Mouse (Mus musculus) MEL (cell line): ENCODE data around the gene Kazn.

Experiments used
- BHLHE40 ChIP-seq: IDR thresholded peaks from 2 replicates; pipeline ENCODE4 v1.6.1; 2012; ENCODE audit warnings: low read depth, mild to moderate bottlenecking, inconsistent platforms, low read length, improper control_type of control experiment, borderline replicate concordance
- CTCF ChIP-seq, 3 experiments: IDR thresholded peaks in 2 of 3; conservative IDR thresholded peaks in 1 of 3; 2 replicates each; pipeline ENCODE4 v1.5.1; 2011 to 2012; ENCODE audit warnings: low read length in 3 of 3, low read depth in 2 of 3, mild to moderate bottlenecking in 2 of 3, improper control_type of control experiment in 1 of 3, inconsistent platforms in 1 of 3, mixed read lengths in 1 of 3, moderate library complexity in 1 of 3; ENCODE audit not compliant: control insufficient read depth in 1 of 3, insufficient read depth in 1 of 3, poor library complexity in 1 of 3, severe bottlenecking in 1 of 3
- EP300 ChIP-seq, 2 experiments: IDR thresholded peaks; 2 replicates each; pipeline ENCODE4 v1.6.1; 2011; ENCODE audit warnings: improper control_type of control experiment in 2 of 2, low read length in 2 of 2, low read depth in 1 of 2, mild to moderate bottlenecking in 1 of 2
- ETS1 ChIP-seq: IDR thresholded peaks from 2 replicates; pipeline ENCODE4 v1.6.1; 2012; ENCODE audit warnings: low read depth, mild to moderate bottlenecking, inconsistent platforms, low read length, improper control_type of control experiment, moderate library complexity
- GATA1 ChIP-seq: IDR thresholded peaks from 2 replicates; pipeline ENCODE4 v1.6.1; 2011; ENCODE audit warnings: low read depth, low read length, improper control_type of control experiment
- MAX ChIP-seq: IDR thresholded peaks from 2 replicates; pipeline ENCODE4 v1.6.1; 2011; ENCODE audit warnings: low read length, improper control_type of control experiment
- MEF2A ChIP-seq: IDR thresholded peaks from 2 replicates; pipeline ENCODE4 v1.6.1; 2014; ENCODE audit warnings: low read depth, mild to moderate bottlenecking, inconsistent platforms, low read length, improper control_type of control experiment; ENCODE audit not compliant: poor library complexity, insufficient replicate concordance, severe bottlenecking; ENCODE audit errors: extremely low read depth
- POLR2A ChIP-seq, 2 experiments: IDR thresholded peaks; 2 replicates each; pipeline ENCODE4 v1.6.1; 2011 to 2012; ENCODE audit warnings: low read length in 2 of 2, mild to moderate bottlenecking in 2 of 2, control low read depth in 1 of 2, improper control_type of control experiment in 1 of 2, low read depth in 1 of 2, moderate library complexity in 1 of 2; ENCODE audit not compliant: control insufficient read depth in 1 of 2, insufficient read depth in 1 of 2, poor library complexity in 1 of 2
- POLR2AphosphoS2 ChIP-seq: IDR thresholded peaks from 2 replicates; pipeline ENCODE4 v1.6.1; 2011; ENCODE audit warnings: low read length, improper control_type of control experiment
- USF1 ChIP-seq: IDR thresholded peaks from 2 replicates; pipeline ENCODE4 v1.6.1; 2014; ENCODE audit warnings: low read depth, mild to moderate bottlenecking, inconsistent platforms, low read length, improper control_type of control experiment, moderate library complexity

- no peak for TF ChIP-seq POLR2A (IDR thresholded peaks at IDR 0.05; ENCODE audit: control insufficient read depth in 1 of 2, insufficient read depth in 1 of 2, low read depth in 1 of 2, low read length in 2 of 2, poor library complexity in 1 of 2)
- TF ChIP-seq ETS1, result no peak
- no peak for TF ChIP-seq CTCF (IDR thresholded peaks at IDR 0.05 in 2 of 3, conservative IDR thresholded peaks at IDR 0.05 in 1 of 3; ENCODE audit: control insufficient read depth in 1 of 3, insufficient read depth in 1 of 3, low read depth in 2 of 3, low read length in 3 of 3, poor library complexity in 1 of 3, severe bottlenecking in 1 of 3)
- no peak for TF ChIP-seq BHLHE40
- no peak for TF ChIP-seq MEF2A
- TF ChIP-seq GATA1, result no peak
- TF ChIP-seq EP300 (IDR thresholded peaks at IDR 0.05; ENCODE audit: low read depth in 1 of 2, low read length in 2 of 2), result no peak
- no peak for TF ChIP-seq USF1
- TF ChIP-seq POLR2AphosphoS2, result no peak
- TF ChIP-seq MAX, result no peak
These were observed 150.4 kb downstream of the Kazn start for GRCm38 (mm10) chr4:142088836-142089235.
